Mouse (Mus musculus): ENCODE data around the gene 1700056E22Rik. TPM values are rescaled to one million over a fixed set of nuclear protein-coding genes. Genes with fewer than 3 reads are reported as not detected.

The 1700056E22Rik gene
- polyA plus RNA-seq, 1 experiment = 0.97 TPM

DNA sequence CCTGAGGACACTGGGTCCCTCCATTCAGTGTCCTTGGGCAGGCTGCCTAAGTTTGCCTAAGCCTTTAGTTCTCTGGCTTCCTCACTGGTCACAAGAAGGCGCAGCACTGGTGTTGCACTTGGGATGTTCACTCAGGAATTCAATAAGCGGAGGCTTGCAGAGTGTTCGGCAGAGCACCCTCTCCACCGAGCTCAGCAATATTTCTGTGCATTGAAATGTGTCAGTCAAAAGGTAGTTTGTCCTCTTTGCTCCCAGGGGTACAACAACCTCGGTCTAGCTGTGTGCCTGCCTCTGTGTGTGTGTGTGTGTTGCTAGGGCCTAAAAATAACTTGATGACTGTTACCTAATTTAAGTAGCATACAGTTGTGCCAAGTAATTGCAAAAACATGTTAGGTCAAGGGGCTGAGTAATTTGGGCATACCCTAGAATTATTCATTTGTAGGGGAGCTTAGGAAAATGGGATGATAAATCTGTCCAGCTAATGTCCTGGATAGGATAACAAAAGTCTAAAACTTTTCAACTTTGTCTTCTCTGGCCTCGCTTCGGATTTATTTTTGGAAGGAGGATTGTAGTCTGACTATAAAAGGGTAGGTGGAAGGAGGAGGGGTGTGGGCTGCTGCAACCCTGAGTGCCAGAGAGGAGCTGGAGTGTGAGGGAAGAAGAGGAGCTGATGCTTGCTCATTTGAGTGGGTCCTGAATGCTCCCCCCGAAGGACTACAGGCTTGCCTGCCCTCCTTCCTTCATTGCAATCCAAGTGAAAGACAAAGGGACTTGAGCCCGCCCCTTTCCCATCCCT, 7.9 kb upstream of the 1700056E22Rik start:
- Histone ChIP-seq H3K4me3 (replicated peaks; ENCODE audit: extremely low read depth, low read depth, low read length) (no peak overlapping the region), H3K4me1 (ENCODE audit: control insufficient read depth, insufficient read depth, low read length) (peaks cover 10% of the 10 kb centered on the region)
- WGBS = 51% methylated on average over 9 of the region's 9 CpGs
- no peak for TF ChIP-seq POLR2A (IDR thresholded peaks at IDR 0.05; ENCODE audit: borderline replicate concordance, extremely low read depth, low read depth, low read length)
- no peak for TF ChIP-seq CTCF (IDR thresholded peaks at IDR 0.05; ENCODE audit: insufficient read depth, low read length)
- DNase-seq = peak; percentile 14

DNA sequence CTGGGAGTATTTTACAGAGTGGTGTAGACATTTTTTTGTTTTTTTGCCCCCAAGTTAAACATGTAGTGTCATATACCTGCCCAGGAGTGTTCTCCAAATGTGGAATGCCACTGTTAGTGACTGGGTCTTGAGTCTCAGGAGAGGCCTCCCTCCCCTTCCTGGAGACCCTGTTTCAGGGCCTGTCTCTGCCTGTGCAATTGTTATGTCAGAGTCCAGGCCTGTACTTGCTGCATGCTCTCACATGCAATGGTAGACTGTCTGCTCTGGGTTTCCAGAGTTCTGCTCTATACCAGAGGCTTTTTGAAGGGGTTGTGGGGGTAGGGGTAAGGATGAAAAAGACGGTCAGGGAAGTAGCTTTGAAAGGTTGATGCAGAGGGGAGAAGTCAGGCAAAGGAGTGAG, 6.8 kb upstream of the 1700056E22Rik start:
- 85% methylated on average over 1 of the region's 1 CpGs for WGBS
- H3K4me3 ChIP-seq (replicated peaks; ENCODE audit: extremely low read depth, low read depth, low read length) = no peak overlapping the region
- TF ChIP-seq CTCF (IDR thresholded peaks at IDR 0.05; ENCODE audit: insufficient read depth, low read length) (no peak), POLR2A (IDR thresholded peaks at IDR 0.05; ENCODE audit: borderline replicate concordance, extremely low read depth, low read depth, low read length) (no peak)
- H3K4me1 ChIP-seq (ENCODE audit: control insufficient read depth, insufficient read depth, low read length) = peaks cover 10% of the 10 kb centered on the region
- DNase-seq = no peak

DNA sequence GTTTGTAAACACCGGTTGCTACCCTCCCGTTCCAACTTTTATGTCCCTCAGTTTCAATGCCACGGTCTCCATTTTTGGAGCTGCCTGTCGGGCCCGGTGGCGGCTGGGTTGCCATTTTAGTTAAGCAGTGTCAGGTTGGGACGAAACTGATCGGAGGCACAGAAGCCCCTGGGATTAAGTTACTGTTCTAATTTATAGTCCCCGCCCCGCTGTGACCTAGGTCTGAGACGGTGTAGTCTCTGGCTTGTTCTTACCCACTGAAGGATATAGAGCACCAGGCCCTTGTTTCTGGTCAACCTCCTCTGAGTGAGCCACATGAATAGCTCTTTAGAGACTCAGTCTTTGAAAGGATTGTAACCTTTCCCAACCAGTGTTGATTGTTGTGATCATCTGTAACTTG, 6.1 kb upstream of the 1700056E22Rik start:
- TF ChIP-seq CTCF (IDR thresholded peaks at IDR 0.05; ENCODE audit: insufficient read depth, low read length) (no peak), POLR2A (IDR thresholded peaks at IDR 0.05; ENCODE audit: borderline replicate concordance, extremely low read depth, low read depth, low read length) (no peak)
- H3K4me1 ChIP-seq (ENCODE audit: control insufficient read depth, insufficient read depth, low read length) = peaks cover 10% of the 10 kb centered on the region
- DNase-seq = no peak
- 88% methylated on average over 11 of the region's 11 CpGs for WGBS
- H3K4me3 ChIP-seq (replicated peaks; ENCODE audit: extremely low read depth, low read depth, low read length) = no peak overlapping the region

DNA sequence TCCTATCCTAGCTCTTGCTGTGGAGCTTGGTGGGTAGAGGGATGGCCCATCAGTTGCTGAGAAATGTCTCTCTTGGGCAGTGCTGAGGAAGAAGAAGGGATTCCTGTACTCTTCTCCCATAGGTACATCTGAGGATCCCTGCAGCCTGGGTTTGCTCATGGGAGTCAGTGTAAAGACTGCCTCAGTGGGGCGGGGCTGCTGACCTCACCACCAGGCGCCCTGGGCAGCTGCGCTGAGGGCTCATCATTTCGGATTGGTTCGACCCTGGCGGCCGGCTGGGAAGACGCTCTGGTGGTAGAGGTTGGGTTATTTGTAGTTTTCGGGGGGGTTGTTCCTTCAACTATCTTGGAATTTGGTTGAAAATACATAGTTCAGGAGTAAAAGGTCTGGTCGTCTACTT, 5.2 kb upstream of the 1700056E22Rik start:
- 91% methylated on average over 10 of the region's 10 CpGs for WGBS
- H3K4me1 ChIP-seq (ENCODE audit: control insufficient read depth, insufficient read depth, low read length) = peaks cover 10% of the 10 kb centered on the region
- no peak overlapping the region for H3K4me3 ChIP-seq (replicated peaks; ENCODE audit: extremely low read depth, low read depth, low read length)
- TF ChIP-seq POLR2A (IDR thresholded peaks at IDR 0.05; ENCODE audit: borderline replicate concordance, extremely low read depth, low read depth, low read length) (no peak), CTCF (IDR thresholded peaks at IDR 0.05; ENCODE audit: insufficient read depth, low read length) (no peak)
- DNase-seq = no peak

DNA sequence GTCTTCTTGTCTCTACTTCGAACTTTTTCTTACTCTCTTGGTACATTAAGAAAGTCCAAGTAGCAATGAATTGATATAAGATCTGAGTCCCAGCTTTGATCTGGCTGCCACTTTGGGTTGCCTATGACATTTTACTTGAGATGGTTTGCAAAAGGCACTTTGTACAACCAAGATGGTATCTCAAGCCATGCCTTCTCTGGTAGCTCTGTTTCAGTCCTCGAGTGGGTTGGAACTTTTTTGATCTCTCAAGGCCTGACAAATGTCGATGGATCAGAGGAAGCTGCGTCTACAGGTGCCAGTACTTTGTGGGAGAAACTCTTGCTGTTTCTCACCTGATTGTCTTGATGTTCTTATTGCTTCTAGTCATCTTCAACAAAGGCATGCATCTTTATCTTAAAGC, 3.7 kb upstream of the 1700056E22Rik start:
- TF ChIP-seq POLR2A (IDR thresholded peaks at IDR 0.05; ENCODE audit: borderline replicate concordance, extremely low read depth, low read depth, low read length) (no peak), CTCF (IDR thresholded peaks at IDR 0.05; ENCODE audit: insufficient read depth, low read length) (no peak)
- peaks cover 10% of the 10 kb centered on the region for H3K4me1 ChIP-seq (ENCODE audit: control insufficient read depth, insufficient read depth, low read length)
- WGBS = 82% methylated on average over 4 of the region's 4 CpGs
- no peak overlapping the region for H3K4me3 ChIP-seq (replicated peaks; ENCODE audit: extremely low read depth, low read depth, low read length)
- no peak for DNase-seq

DNA sequence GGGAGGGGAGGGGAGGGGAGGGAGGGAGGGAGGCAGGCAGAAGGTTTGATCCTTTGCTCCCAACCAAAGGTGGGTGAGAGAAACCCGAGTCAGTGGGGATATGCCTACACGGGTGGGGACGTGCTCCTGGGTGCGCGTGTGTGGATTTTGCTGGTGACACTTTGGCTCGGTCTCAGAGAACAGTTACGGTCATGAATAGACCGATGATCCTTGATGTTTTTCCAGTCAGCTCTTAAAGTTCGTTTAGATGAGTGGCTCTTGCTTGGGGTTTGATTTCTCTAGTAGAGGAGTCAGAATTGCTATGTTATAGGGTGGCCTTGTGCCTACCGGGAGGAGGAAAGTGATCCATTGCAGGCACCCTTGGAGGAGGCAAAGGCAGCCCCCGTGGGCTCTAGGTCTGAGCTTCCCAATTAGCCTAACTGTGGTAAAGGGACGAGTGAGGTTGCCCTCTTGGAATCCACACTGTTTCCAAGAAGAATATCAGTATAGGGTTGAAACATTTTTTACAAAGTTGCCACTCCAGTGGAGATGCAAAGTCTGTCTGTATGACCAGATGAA, 1.3 kb upstream of the 1700056E22Rik start:
- TF ChIP-seq CTCF (IDR thresholded peaks at IDR 0.05; ENCODE audit: insufficient read depth, low read length) (no peak), POLR2A (IDR thresholded peaks at IDR 0.05; ENCODE audit: borderline replicate concordance, extremely low read depth, low read depth, low read length) (no peak)
- DNase-seq = no peak
- H3K4me3 ChIP-seq (replicated peaks; ENCODE audit: extremely low read depth, low read depth, low read length) = peak overlapping the region; percentile 68
- no peaks in the 10 kb centered on the region for H3K4me1 ChIP-seq (ENCODE audit: control insufficient read depth, insufficient read depth, low read length)
- 12% methylated on average over 12 of the region's 12 CpGs for WGBS

DNA sequence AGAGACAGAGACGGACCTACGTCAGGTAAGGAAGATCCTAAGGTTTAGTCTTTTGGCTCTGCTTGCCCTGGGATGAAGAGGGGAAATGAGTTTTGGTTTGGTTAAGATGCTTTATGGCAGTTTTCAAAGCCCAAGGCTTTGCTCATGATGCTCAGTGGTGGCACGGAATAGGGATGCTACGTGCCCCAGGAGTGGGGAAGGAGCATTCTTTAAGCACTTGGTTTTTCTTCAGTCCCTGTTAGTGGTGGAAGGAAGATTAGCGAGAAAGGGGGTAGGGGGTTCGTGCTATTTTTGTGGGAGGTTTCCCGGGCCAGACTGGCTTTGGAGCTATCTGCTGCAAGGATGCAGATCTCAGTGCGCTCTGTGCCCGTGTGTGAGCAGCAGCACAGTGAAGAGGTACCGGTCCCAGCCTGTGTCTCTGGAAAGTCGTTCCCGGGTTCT, 660 bp upstream of the 1700056E22Rik start:
- H3K4me1 ChIP-seq (ENCODE audit: control insufficient read depth, insufficient read depth, low read length) = no peaks in the 10 kb centered on the region

DNA sequence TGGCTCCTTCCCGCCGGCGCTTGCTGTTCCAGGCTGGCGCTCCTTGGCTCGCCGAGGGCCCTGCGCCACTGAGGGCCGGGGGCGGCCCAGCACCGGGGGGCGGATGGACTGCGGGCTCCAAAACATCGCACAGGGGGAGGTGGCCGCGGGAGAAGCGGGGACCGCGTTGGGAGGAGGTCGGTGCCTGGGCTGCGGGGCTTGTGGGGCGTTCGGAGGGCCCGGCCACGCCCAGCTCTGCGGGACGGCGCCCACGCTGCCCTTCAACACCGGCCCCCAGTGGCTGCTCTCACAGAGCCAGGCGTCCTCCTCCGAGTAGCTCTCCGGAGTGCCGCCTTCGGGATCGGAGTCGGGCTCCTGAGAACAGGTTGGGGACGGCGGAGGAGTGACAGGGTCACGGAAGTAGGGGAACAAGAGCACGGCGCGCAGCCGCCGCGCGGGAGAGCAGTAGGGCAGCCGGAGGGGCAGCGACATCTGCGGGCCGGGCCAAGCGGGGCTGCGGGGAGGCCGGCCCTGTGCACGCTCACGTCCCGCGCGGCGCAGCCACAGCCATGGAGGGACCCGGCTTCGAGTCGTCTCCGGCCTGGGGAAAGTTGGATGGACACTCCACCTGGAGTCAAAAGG, 601 bp downstream of the 1700056E22Rik start:
- peak; percentile 83 for DNase-seq
- TF ChIP-seq CTCF (IDR thresholded peaks at IDR 0.05; ENCODE audit: insufficient read depth, low read length) = no peak
- TF ChIP-seq POLR2A (IDR thresholded peaks at IDR 0.05; ENCODE audit: borderline replicate concordance, extremely low read depth, low read depth, low read length) = no peak
- WGBS = under 1% methylated on average over 63 of the region's 63 CpGs
- Histone ChIP-seq H3K4me1 (ENCODE audit: control insufficient read depth, insufficient read depth, low read length) (no peaks in the 10 kb centered on the region), H3K4me3 (replicated peaks; ENCODE audit: extremely low read depth, low read depth, low read length) (peak overlapping the region; percentile 57)

More for the DNA sequence above, 660 bp upstream of the 1700056E22Rik start:
- H3K4me3 ChIP-seq (replicated peaks; ENCODE audit: extremely low read depth, low read depth, low read length) = peak overlapping the region; percentile 87
- no peak for TF ChIP-seq POLR2A (IDR thresholded peaks at IDR 0.05; ENCODE audit: borderline replicate concordance, extremely low read depth, low read depth, low read length)
- no peak for TF ChIP-seq CTCF (IDR thresholded peaks at IDR 0.05; ENCODE audit: insufficient read depth, low read length)
- 2% methylated on average over 12 of the region's 12 CpGs for WGBS
- peak; percentile 32 for DNase-seq

DNA sequence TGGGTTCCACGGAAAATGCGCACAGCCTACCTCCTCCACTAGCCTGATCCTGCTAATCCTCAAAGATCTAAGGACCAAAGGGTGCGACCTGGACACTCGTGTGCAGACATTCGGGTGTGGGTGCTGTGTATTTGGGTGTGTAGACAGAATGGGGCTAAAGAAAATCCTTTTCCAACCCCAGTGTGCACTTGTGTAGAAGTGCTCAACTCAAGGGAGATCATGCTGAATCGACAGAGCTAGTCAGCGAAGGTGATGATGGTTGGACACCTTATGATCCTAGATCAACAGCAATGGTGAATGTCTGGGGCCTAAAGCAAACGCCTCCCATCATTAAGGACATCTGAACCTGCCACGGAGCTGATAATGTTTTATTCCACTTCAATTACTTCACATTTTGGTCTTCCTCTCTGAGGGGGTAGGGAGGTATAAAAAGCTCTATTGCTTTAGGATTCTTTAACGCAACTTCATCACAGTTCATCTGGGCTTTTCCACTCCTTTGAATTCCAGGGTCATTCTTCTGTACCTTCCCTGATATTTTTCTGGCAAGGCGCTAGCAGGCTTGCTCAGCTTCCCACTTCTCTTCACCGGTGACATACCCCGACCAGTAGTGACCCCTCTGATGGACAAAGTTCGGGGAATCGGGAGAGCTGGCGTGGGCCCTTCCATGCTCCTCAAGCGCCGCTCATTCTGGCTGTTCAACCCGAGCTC, 1.3 kb downstream of the 1700056E22Rik start:
- TF ChIP-seq CTCF (IDR thresholded peaks at IDR 0.05; ENCODE audit: insufficient read depth, low read length) (no peak), POLR2A (IDR thresholded peaks at IDR 0.05; ENCODE audit: borderline replicate concordance, extremely low read depth, low read depth, low read length) (no peak)
- Histone ChIP-seq H3K4me3 (replicated peaks; ENCODE audit: extremely low read depth, low read depth, low read length) (peak overlapping the region; percentile 57), H3K4me1 (ENCODE audit: control insufficient read depth, insufficient read depth, low read length) (no peaks in the 10 kb centered on the region)
- no peak for DNase-seq
- 41% methylated on average over 19 of the region's 19 CpGs for WGBS

Measured in lung, adult 2 months (tissue).